Mouse (Mus musculus) intestine, embryonic 14.5 days (tissue): ENCODE results near the gene Ralgapa2. TPM values are rescaled to one million over a fixed set of nuclear protein-coding genes. Genes with fewer than 3 reads are reported as not detected.
A peak's percentile ranks its signal among the peaks of the same experiment; 100 is the strongest.

Source experiments
- ATAC-seq: fragments of 200-750 bp; cut with Nextera tagmentation; replicated peaks from 2 replicates; pipeline ENCODE4 v1.8.0; 2017; ENCODE audit warnings: low read depth, moderate number of reproducible peaks, moderate TSS enrichment, moderate library complexity; ENCODE audit not compliant: low FRiP score, low TSS enrichment
- DNase-seq: peaks from one replicate; pipeline ENCODE4 v3.0.0-alpha.2; 2018; ENCODE audit warnings: low spot score
- H3K27ac ChIP-seq: fragments of 300-500 bp; sonication (generic); 2 replicates; pipeline ENCODE4 v1.5.1; 2014; ENCODE audit warnings: low read depth, mild to moderate bottlenecking, control low read depth
- H3K27me3 ChIP-seq: fragments of 300-500 bp; sonication (generic); replicated peaks from 2 replicates; pipeline ENCODE4 v1.6.1; 2014; ENCODE audit warnings: low read length, control low read depth; ENCODE audit not compliant: control insufficient read depth, insufficient read depth
- H3K36me3 ChIP-seq: fragments of 300-500 bp; sonication (generic); 2 replicates; pipeline ENCODE4 v1.6.1; 2014; ENCODE audit warnings: low read length, control low read depth; ENCODE audit not compliant: control insufficient read depth, insufficient read depth
- H3K4me1 ChIP-seq: fragments of 300-500 bp; sonication (generic); replicated peaks from 2 replicates; pipeline ENCODE4 v1.6.1; 2014; ENCODE audit warnings: low read length, control low read depth, mixed read lengths; ENCODE audit not compliant: control insufficient read depth, insufficient read depth
- H3K4me2 ChIP-seq: fragments of 300-500 bp; sonication (generic); 2 replicates; pipeline ENCODE4 v1.6.1; 2014; ENCODE audit warnings: low read length
- H3K4me3 ChIP-seq: fragments of 300-500 bp; sonication (generic); 2 replicates; pipeline ENCODE4 v1.5.1; 2014; ENCODE audit warnings: low read depth, low read length, control low read depth, mixed read lengths
- H3K9ac ChIP-seq: fragments of 300-500 bp; sonication (generic); 2 replicates; pipeline ENCODE4 v1.6.1; 2014; ENCODE audit warnings: mild to moderate bottlenecking, low read length
- H3K9me3 ChIP-seq: fragments of 300-500 bp; sonication (generic); 2 replicates; pipeline ENCODE4 v1.6.1; 2016; ENCODE audit warnings: low read length, control low read depth; ENCODE audit not compliant: control insufficient read depth
- WGBS: fragments of 180-500 bp; shearing (Covaris S2); extraction: QIAGEN DNeasy Blood & Tissue Kit; methylation state at CpG from one replicate; pipeline ENCODE4 v1.1.7; 2014; 5-methylcytosine and 5-hydroxymethylcytosine counted together
- polyA plus RNA-seq: library from polyadenylated mRNA; unstranded; fragments of >200 nt; fragmentation: Nextera tagmentation; extraction: Ambion mirVana; gene quantifications from 2 replicates; pipeline ENCODE4 v1.2.1, GENCODE M21; 2014

Gene Ralgapa2
- polyA plus RNA-seq, 1 experiment from 2014 or later, result 13.1 TPM

DNA sequence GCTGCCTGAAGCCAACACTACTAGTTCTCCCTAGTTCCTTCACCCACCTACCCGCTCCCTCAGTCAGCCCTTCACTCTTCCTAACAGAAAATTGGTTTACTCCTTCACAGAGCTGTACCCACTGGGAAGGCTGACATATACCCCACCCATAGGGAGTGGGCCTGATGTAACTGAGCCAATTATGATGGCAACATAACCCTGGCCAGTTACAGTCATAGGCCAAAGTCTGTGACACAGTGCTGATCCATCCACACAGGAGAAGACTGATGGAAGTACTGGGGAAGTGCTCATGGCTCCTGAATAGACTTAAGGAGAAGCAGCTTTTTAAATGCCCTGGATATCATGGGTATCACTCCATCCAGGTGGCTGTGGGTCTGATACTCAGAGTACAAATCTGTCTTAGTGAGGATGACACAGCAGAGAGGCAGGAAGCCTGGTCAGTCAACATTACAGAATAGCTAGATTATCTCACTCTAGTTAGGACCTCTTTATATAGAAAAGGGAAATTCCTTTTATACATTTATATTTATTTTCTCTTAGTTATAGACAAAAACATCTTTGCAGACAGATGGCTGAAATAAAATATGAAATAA is 18.7 kb downstream of the Ralgapa2 start:
- H3K27ac ChIP-seq, result no peak overlapping the region
- 91% methylated on average over 1 of the region's 1 CpGs for WGBS
- ATAC-seq, result no peak

GRCm38 (mm10) chr2:146491830-146492610 is 20.1 kb downstream of the Ralgapa2 start:
- no peak for DNase-seq
- no peak for ATAC-seq
- H3K36me3 ChIP-seq, result no peaks in the 10 kb centered on the region
- no peak overlapping the region for H3K27ac ChIP-seq
- H3K27me3 ChIP-seq, result no peaks in the 10 kb centered on the region
- no peak overlapping the region for H3K4me3 ChIP-seq
- WGBS, result 90% methylated on average over 5 of the region's 5 CpGs
- H3K4me1 ChIP-seq, result no peaks in the 10 kb centered on the region
- H3K9me3 ChIP-seq, result no peaks in the 10 kb centered on the region
- no peak overlapping the region for H3K4me2 ChIP-seq
- no peak overlapping the region for H3K9ac ChIP-seq

More for the DNA sequence above, 18.7 kb downstream of the Ralgapa2 start:
- Histone ChIP-seq H3K4me1 (no peaks in the 10 kb centered on the region), H3K9ac (no peak overlapping the region), H3K9me3 (no peaks in the 10 kb centered on the region), H3K4me3 (no peak overlapping the region), H3K36me3 (no peaks in the 10 kb centered on the region), H3K27me3 (no peaks in the 10 kb centered on the region), H3K4me2 (no peak overlapping the region)
- no peak for DNase-seq

GRCm38 (mm10) chr2:146490926-146491325 is 21.2 kb downstream of the Ralgapa2 start:
- Histone ChIP-seq H3K27me3 (no peaks in the 10 kb centered on the region), H3K9ac (no peak overlapping the region), H3K4me3 (no peak overlapping the region), H3K4me2 (no peak overlapping the region), H3K4me1 (no peaks in the 10 kb centered on the region), H3K36me3 (no peaks in the 10 kb centered on the region), H3K27ac (no peak overlapping the region), H3K9me3 (no peaks in the 10 kb centered on the region)
- no peak for DNase-seq
- ATAC-seq, result no peak
- 100% methylated on average over 1 of the region's 1 CpGs for WGBS

- Histone ChIP-seq H3K4me2 (no peak overlapping the region), H3K36me3 (peaks cover 10% of the 10 kb centered on the region; the same call in 1 of the 2 replicates)
- ATAC-seq, result peak; percentile 55; the same call in 1 of the 2 replicates
Observed at GRCm38 (mm10) chr2:146488291-146488690, 23.9 kb downstream of the Ralgapa2 start.

DNA sequence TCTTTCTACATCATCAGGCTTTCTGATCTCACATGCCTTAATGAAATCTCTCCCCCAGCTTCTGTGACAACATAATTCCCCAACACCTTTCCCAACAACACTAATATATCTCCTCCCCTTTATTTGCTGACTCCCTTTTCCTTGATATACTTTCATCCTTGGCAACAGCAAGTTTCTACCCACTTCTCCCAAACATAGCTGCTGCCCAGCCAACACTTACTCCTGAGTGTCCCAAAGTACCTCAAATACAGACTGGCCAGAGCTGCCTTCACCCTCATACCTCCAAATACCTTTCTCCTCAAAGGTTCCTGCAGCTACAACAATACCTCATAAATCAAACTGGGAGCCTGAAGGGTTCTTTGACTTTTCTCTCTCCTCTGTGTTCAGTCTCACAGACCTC is 29.3 kb downstream of the Ralgapa2 start:
- Histone ChIP-seq H3K27ac (no peak overlapping the region), H3K4me1 (no peaks in the 10 kb centered on the region), H3K9ac (no peak overlapping the region), H3K36me3 (peaks cover 10% of the 10 kb centered on the region; the same call in 1 of the 2 replicates), H3K4me2 (no peak overlapping the region), H3K27me3 (no peaks in the 10 kb centered on the region), H3K4me3 (no peak overlapping the region), H3K9me3 (no peaks in the 10 kb centered on the region)
- ATAC-seq (no peak), DNase-seq (no peak)

More at GRCm38 (mm10) chr2:146488291-146488690, 23.9 kb downstream of the Ralgapa2 start:
- Histone ChIP-seq H3K9me3 (no peaks in the 10 kb centered on the region), H3K4me3 (no peak overlapping the region), H3K9ac (no peak overlapping the region), H3K4me1 (no peaks in the 10 kb centered on the region), H3K27ac (no peak overlapping the region), H3K27me3 (no peaks in the 10 kb centered on the region)
- DNase-seq, result no peak
- 55% methylated on average over 3 of the region's 3 CpGs for WGBS

- H3K36me3 ChIP-seq, result no peaks in the 10 kb centered on the region
- no peak overlapping the region for H3K4me3 ChIP-seq
- DNase-seq (no peak), ATAC-seq (no peak)
- H3K27ac ChIP-seq, result no peak overlapping the region
- H3K4me2 ChIP-seq, result no peak overlapping the region
- H3K9ac ChIP-seq, result no peak overlapping the region
- H3K4me1 ChIP-seq, result no peaks in the 10 kb centered on the region
- H3K27me3 ChIP-seq, result no peaks in the 10 kb centered on the region
- H3K9me3 ChIP-seq, result no peaks in the 10 kb centered on the region
- 87% methylated on average over 4 of the region's 4 CpGs for WGBS
Observed at GRCm38 (mm10) chr2:146477491-146477890, 34.7 kb downstream of the Ralgapa2 start.

DNA sequence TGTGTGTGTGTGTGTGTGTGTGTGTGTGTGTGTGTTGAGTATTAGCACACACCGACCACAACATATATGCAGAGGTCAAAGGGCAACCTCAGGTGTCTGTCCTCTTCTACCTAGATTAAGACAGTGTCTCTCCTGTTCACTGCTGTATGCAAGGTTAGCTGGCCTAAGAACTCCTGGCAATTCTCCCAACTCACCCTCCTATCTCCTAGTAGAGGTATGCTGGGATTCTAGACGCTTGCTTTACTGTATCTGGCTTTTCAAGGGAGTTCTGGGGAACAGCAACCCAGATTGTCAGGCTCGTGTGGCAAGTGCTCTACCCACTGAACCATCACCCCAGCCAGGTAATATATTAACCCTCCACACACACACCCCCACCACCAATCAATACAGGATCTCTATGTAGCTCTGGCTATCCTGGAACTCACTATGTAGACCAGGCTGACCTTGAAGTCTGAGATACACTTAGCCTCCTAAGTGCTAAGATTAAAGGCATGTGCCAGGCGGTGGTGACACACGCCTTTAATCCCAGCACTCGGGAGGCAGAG is 35.6 kb downstream of the Ralgapa2 start:
- H3K27ac ChIP-seq, result no peak overlapping the region
- no peaks in the 10 kb centered on the region for H3K4me1 ChIP-seq
- H3K9me3 ChIP-seq, result no peaks in the 10 kb centered on the region
- no peaks in the 10 kb centered on the region for H3K36me3 ChIP-seq
- 83% methylated on average over 6 of the region's 6 CpGs for WGBS
- DNase-seq (peak; percentile 18), ATAC-seq (no peak)
- no peaks in the 10 kb centered on the region for H3K27me3 ChIP-seq
- no peak overlapping the region for H3K4me2 ChIP-seq
- no peak overlapping the region for H3K9ac ChIP-seq
- H3K4me3 ChIP-seq, result no peak overlapping the region

- Histone ChIP-seq H3K4me2 (no peak overlapping the region), H3K4me1 (no peaks in the 10 kb centered on the region), H3K36me3 (no peaks in the 10 kb centered on the region), H3K4me3 (no peak overlapping the region), H3K27me3 (no peaks in the 10 kb centered on the region), H3K9ac (no peak overlapping the region), H3K9me3 (no peaks in the 10 kb centered on the region), H3K27ac (no peak overlapping the region)
- DNase-seq (peak; percentile 3), ATAC-seq (no peak)
Observed at GRCm38 (mm10) chr2:146476001-146476400, 36.1 kb downstream of the Ralgapa2 start.
